Mouse (Mus musculus) neural tube, embryonic 13.5 days (tissue): Measurements from ENCODE around the gene Daam2. TPM values are rescaled to one million over a fixed set of nuclear protein-coding genes. Genes with fewer than 3 reads are reported as not detected.

Experiments used
- ATAC-seq: fragments of 200-750 bp; cut with Nextera tagmentation; 2 replicates; pipeline ENCODE4 v1.8.0; 2017; ENCODE audit warnings: low read depth, mild to moderate bottlenecking, moderate TSS enrichment, moderate library complexity
- H3K27ac ChIP-seq: fragments of 300-500 bp; sonication (generic); replicated peaks from 2 replicates; pipeline ENCODE4 v1.5.1; 2015; ENCODE audit warnings: moderate library complexity, mild to moderate bottlenecking, inconsistent platforms
- H3K27me3 ChIP-seq: fragments of 300-500 bp; sonication (generic); 2 replicates; pipeline ENCODE4 v1.6.1; 2015; ENCODE audit warnings: mild to moderate bottlenecking, inconsistent platforms
- H3K36me3 ChIP-seq: fragments of 300-500 bp; sonication (generic); 2 replicates; pipeline ENCODE4 v1.6.1; 2015; ENCODE audit warnings: mild to moderate bottlenecking, inconsistent platforms
- H3K4me1 ChIP-seq: fragments of 300-500 bp; sonication (generic); replicated peaks from 2 replicates; pipeline ENCODE4 v1.6.1; 2015; ENCODE audit warnings: inconsistent platforms
- H3K4me2 ChIP-seq: fragments of 300-500 bp; sonication (generic); 2 replicates; pipeline ENCODE4 v1.6.1; 2015; ENCODE audit warnings: inconsistent platforms, mild to moderate bottlenecking, moderate library complexity
- H3K4me3 ChIP-seq: fragments of 300-500 bp; sonication (generic); 2 replicates; pipeline ENCODE4 v1.5.1; 2015; ENCODE audit warnings: mild to moderate bottlenecking, inconsistent platforms
- H3K9ac ChIP-seq: fragments of 300-500 bp; sonication (generic); 2 replicates; pipeline ENCODE4 v1.6.1; 2015; ENCODE audit warnings: moderate library complexity, mild to moderate bottlenecking, inconsistent platforms
- H3K9me3 ChIP-seq: fragments of 300-500 bp; sonication (generic); 2 replicates; pipeline ENCODE4 v1.6.1; 2016; ENCODE audit warnings: inconsistent platforms
- WGBS: fragments of 180-500 bp; shearing (Covaris S2); methylation state at CpG from one replicate; pipeline ENCODE4 v1.1.7; 2015; 5-methylcytosine and 5-hydroxymethylcytosine counted together
- polyA plus RNA-seq: library from polyadenylated mRNA; unstranded; fragments of >200 nt; fragmentation: Nextera tagmentation; extraction: Ambion mirVana; gene quantifications from 2 replicates; pipeline ENCODE4 v1.2.1, GENCODE M21; 2015

Daam2 gene
- polyA plus RNA-seq, 1 experiment from 2014 or later = 6.8 TPM

DNA sequence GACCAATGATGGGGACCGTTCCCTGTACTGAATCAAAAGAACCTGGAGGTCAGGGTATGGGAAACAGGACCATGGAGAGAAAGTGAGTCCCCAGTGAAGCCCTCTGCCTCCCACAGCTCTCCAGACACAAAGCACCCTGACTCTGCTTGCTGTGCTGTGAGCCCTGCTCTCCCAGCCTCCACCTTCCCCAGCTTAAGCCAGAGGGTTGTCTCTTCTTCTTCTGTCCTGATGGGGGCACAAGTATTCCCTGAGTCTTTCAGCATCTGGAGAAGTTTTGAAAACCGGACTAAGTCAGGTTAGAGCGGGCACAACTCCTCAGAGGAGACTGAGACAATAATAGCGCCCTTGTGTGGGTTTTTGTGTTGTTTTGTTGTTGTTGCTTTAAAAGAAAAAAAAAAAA is 2.2 kb downstream of the Daam2 start:
- peak overlapping the region; percentile 46 for H3K4me3 ChIP-seq
- WGBS = 51% methylated on average over 4 of the region's 4 CpGs

DNA sequence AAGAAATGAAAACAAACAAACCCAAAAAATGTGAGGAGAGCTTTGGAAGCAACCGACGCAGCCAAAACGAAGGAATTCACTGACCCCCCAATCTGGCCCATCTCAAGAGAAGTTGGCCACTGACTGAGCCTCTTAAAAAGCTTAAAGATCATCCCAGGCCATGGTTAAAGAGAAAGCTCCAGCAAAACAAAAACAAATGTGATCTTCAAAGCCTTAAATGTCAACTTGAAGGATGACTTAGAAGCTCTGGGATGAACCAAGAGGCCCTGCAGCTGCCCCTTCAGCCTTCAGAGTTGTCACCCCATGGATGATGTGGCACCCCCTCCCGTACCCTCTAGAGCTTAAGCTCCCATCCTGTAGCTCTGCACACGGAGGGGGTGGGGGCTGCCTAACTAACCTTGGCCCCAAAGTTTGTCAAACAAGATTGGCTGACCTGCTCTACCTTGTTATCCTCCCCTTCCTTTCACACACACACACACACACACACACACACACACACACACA is 4.3 kb downstream of the Daam2 start:
- WGBS = 36% methylated on average over 5 of the region's 5 CpGs
- H3K4me2 ChIP-seq = peak overlapping the region; percentile 69; the same call in 1 of the 2 replicates
- peaks cover 41% of the 10 kb centered on the region for H3K4me1 ChIP-seq
- ATAC-seq = no peak
- H3K36me3 ChIP-seq = no peaks in the 10 kb centered on the region
- no peaks in the 10 kb centered on the region for H3K9me3 ChIP-seq
- no peak overlapping the region for H3K9ac ChIP-seq
- H3K4me3 ChIP-seq = no peak overlapping the region
- peaks cover 9% of the 10 kb centered on the region for H3K27me3 ChIP-seq
- no peak overlapping the region for H3K27ac ChIP-seq

More for the DNA sequence above, 2.2 kb downstream of the Daam2 start:
- H3K36me3 ChIP-seq = no peaks in the 10 kb centered on the region
- H3K27me3 ChIP-seq = peaks cover 9% of the 10 kb centered on the region
- H3K4me1 ChIP-seq = peaks cover 42% of the 10 kb centered on the region
- no peak for ATAC-seq
- H3K27ac ChIP-seq = no peak overlapping the region
- H3K9me3 ChIP-seq = no peaks in the 10 kb centered on the region
- H3K9ac ChIP-seq = peak overlapping the region; percentile 71; the same call in 1 of the 2 replicates
- H3K4me2 ChIP-seq = peak overlapping the region; percentile 69

DNA sequence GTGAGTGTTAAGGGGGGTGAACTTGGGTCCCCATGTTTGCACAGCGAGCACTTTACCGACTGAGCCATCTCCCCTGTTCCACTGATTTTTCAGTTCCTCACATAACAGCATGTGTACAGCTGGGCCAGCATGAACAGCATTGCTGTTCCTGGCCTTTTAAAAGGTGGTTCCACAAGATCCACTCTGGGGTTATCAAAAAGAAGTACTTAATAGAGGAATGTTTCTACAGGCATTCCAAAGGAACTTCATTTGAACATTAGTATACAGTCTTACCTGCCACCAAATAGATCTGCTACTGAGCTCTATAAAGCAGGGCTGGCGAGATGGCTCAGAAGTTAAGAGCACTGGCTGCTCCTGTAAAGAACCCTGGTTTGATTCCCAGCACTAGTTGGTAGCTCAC is 8.0 kb downstream of the Daam2 start:
- no peak for ATAC-seq
- H3K27ac ChIP-seq = no peak overlapping the region
- H3K4me2 ChIP-seq = no peak overlapping the region
- WGBS = 87% methylated on average over 3 of the region's 3 CpGs
- H3K9me3 ChIP-seq = no peaks in the 10 kb centered on the region
- H3K4me3 ChIP-seq = no peak overlapping the region
- peaks cover 13% of the 10 kb centered on the region for H3K4me1 ChIP-seq
- no peaks in the 10 kb centered on the region for H3K27me3 ChIP-seq
- H3K9ac ChIP-seq = no peak overlapping the region
- no peaks in the 10 kb centered on the region for H3K36me3 ChIP-seq

DNA sequence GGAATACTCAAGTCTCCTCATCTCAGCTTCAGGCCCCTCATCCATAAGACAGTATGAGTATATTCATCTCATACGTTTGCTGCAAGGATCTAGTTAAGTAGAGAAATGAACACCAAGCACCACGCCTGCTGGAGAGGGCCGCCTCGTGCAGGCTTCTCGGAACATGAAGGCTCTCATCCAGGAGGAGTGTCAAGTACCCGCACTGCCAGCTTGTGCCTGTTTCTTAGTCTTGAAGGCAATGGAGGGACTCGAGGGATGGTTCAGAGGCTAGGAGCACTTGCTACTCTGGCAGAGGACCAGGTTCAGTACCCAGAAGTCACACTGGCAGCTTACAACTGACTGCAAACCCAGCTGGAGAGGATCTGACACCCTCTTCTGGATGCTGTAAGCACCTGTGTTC is 12.2 kb downstream of the Daam2 start:
- no peak overlapping the region for H3K27ac ChIP-seq
- no peak overlapping the region for H3K4me2 ChIP-seq
- H3K9me3 ChIP-seq = no peaks in the 10 kb centered on the region
- 90% methylated on average over 7 of the region's 7 CpGs for WGBS
- no peaks in the 10 kb centered on the region for H3K4me1 ChIP-seq
- H3K27me3 ChIP-seq = no peaks in the 10 kb centered on the region
- no peak overlapping the region for H3K9ac ChIP-seq
- no peaks in the 10 kb centered on the region for H3K36me3 ChIP-seq
- H3K4me3 ChIP-seq = no peak overlapping the region
- no peak for ATAC-seq

DNA sequence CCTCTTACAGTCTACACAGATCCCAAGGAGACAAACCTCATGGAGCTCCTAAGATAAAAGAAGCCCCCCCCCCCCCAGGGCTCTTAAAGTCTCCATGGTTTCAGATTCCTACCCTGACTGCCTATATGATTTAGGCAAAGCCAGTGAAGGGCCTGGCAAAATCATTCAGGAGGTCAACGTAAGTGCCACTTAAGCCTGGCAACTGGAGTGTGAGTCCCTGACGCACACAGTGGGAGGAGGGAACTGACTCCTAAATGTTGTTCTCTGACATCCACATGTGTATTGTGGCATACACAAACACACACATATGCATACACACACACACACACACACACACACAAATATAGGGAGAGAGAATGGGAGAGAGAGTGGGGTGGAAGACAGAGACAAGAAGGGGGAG is 12.7 kb downstream of the Daam2 start:
- Histone ChIP-seq H3K4me3 (no peak overlapping the region), H3K4me2 (no peak overlapping the region), H3K9ac (no peak overlapping the region), H3K9me3 (no peaks in the 10 kb centered on the region), H3K36me3 (no peaks in the 10 kb centered on the region), H3K27me3 (no peaks in the 10 kb centered on the region), H3K27ac (no peak overlapping the region), H3K4me1 (no peaks in the 10 kb centered on the region)
- WGBS = 83% methylated on average over 2 of the region's 2 CpGs
- no peak for ATAC-seq

DNA sequence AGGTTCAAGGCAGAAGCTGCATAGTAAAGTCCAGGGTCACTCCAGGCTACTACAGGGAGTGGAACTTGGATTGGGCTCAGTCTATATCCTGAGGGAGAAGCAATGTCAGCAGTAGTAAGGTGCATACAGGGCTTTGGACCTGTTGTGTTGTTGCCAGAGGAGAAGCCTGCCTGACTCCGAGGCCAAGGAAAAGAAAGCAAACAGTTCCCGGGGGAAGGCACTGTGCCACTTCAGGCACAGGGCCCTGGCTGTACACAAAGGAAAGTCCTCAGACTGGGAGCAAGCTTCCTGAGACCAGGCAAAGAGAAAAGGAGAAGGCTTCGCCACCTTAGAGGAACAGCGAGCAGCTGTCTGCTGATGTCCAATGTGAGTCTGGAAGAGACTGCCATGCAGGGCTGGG is 18.1 kb downstream of the Daam2 start:
- 79% methylated on average over 4 of the region's 4 CpGs for WGBS

DNA sequence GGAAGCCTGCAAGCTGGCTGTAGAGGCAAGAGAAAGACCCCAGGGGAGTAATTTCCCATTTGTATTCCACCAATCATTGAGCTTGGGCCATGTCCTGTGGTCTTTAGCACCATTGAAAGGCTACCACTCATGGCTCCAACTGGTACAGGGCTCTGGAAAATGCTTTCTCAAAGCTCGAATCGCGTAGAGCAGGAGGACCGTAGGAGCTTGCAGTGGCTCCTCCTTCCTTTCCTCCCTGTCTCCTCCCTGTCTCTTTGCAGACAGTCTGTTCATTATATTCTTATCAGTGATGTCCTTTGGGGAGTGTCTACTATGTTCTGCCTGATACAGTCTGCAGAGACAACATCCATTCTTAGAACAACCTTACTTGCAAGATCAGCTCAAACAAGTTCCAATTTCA is 18.7 kb downstream of the Daam2 start:
- no peaks in the 10 kb centered on the region for H3K9me3 ChIP-seq
- H3K4me2 ChIP-seq = no peak overlapping the region
- no peak overlapping the region for H3K4me3 ChIP-seq
- peaks cover 14% of the 10 kb centered on the region for H3K4me1 ChIP-seq
- ATAC-seq = no peak
- H3K9ac ChIP-seq = no peak overlapping the region
- H3K36me3 ChIP-seq = no peaks in the 10 kb centered on the region
- H3K27me3 ChIP-seq = no peaks in the 10 kb centered on the region
- 80% methylated on average over 4 of the region's 4 CpGs for WGBS
- H3K27ac ChIP-seq = no peak overlapping the region

More for the DNA sequence above, 18.1 kb downstream of the Daam2 start:
- Histone ChIP-seq H3K4me1 (peaks cover 8% of the 10 kb centered on the region), H3K9me3 (no peaks in the 10 kb centered on the region), H3K27ac (no peak overlapping the region), H3K36me3 (no peaks in the 10 kb centered on the region), H3K4me2 (no peak overlapping the region), H3K9ac (no peak overlapping the region), H3K4me3 (no peak overlapping the region), H3K27me3 (no peaks in the 10 kb centered on the region)
- ATAC-seq = no peak

DNA sequence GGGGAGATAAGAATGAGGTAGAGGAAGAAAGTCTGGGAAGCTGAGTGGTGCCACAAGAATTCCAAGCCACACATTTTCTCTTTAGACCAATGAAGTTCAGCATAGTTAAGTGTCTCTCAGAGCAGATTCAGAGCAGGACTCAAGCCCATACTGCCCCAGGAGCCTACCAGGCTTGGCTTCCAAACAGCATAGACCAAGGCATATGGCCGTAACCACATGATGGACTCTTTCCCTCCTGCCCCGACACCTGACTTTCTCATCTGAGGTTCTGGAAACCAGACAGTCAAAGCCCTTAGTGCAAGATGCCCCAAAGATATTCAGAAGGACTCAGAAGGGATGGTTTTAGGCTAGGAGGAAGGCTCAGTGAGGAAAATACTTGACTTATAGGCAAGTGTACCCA is 19.6 kb downstream of the Daam2 start:
- ATAC-seq = no peak

DNA sequence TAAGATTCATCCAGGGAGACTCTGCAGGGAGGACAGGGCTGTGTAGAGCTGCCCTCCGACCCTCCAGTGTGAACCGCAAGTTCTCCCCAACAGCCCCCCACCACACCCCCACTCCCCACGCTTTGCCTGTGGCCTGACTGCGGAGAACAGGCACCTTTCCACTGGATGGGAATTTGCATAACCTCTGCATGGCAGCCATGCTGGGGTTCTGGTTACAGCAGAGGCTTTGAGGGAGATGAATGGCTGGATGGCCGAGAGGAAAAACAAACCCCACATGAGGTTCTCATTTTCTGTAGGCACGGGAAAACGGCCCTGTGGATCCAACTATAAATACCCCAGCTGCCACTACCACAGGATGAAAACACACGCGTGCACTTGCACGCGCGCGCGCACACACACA is 23.4 kb downstream of the Daam2 start:
- Histone ChIP-seq H3K36me3 (no peaks in the 10 kb centered on the region), H3K4me2 (no peak overlapping the region), H3K9ac (no peak overlapping the region), H3K27me3 (no peaks in the 10 kb centered on the region), H3K9me3 (no peaks in the 10 kb centered on the region), H3K27ac (no peak overlapping the region), H3K4me1 (peaks cover 51% of the 10 kb centered on the region), H3K4me3 (no peak overlapping the region)
- no peak for ATAC-seq
- 63% methylated on average over 14 of the region's 14 CpGs for WGBS

More for the DNA sequence above, 19.6 kb downstream of the Daam2 start:
- Histone ChIP-seq H3K9me3 (no peaks in the 10 kb centered on the region), H3K9ac (no peak overlapping the region), H3K4me1 (peaks cover 22% of the 10 kb centered on the region), H3K27ac (no peak overlapping the region), H3K27me3 (no peaks in the 10 kb centered on the region), H3K4me3 (no peak overlapping the region), H3K36me3 (no peaks in the 10 kb centered on the region), H3K4me2 (no peak overlapping the region)
- WGBS = 98% methylated on average over 2 of the region's 2 CpGs

DNA sequence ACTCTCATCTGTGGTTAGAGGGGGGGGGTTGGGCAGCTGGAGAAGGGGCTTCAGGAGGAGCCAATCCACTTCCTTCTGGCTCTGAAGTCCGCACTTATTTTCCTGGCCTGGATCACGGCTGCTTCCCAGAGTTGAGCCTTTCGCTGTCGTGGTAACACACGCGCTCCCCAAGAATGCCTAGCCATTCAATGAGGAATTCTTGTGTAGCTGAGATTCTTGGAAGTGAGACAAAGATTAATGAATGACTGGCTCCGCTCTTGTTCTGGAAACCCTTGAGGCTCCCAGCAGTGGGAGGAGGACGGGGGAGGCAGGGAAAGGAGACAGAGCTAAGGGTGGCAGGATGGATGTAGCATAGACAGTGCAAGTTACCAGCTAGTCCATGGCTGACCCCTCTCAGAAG is 24.9 kb downstream of the Daam2 start:
- ATAC-seq = peak; percentile 89
- Histone ChIP-seq H3K9ac (no peak overlapping the region), H3K27me3 (no peaks in the 10 kb centered on the region), H3K9me3 (no peaks in the 10 kb centered on the region), H3K4me1 (peaks cover 64% of the 10 kb centered on the region), H3K36me3 (no peaks in the 10 kb centered on the region), H3K27ac (peak overlapping the region; percentile 54), H3K4me3 (no peak overlapping the region), H3K4me2 (no peak overlapping the region)
- WGBS = 6% methylated on average over 8 of the region's 8 CpGs

DNA sequence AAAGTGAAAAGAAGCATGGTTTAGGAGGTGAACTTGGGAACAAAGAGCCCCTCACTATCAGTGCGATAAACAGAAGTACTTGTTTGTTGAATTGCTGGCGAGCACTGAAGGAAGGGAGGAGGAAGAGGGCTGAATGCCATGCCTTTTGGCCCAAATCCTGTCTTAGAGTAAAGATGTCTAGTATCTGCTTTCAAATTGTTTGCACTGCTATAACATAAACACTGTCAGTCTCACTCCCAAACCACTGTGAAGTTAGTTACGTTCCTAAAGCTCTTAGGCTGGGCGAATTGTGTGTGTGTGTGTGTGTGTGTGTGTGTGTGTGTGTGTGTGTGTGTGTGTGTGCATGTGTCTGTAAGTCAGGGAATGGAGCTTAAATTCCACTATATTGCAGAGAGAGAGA is 28.6 kb downstream of the Daam2 start:
- Histone ChIP-seq H3K4me3 (no peak overlapping the region), H3K27me3 (no peaks in the 10 kb centered on the region), H3K4me2 (no peak overlapping the region), H3K27ac (peak overlapping the region; percentile 33; the same call in 1 of the 2 replicates), H3K9me3 (no peaks in the 10 kb centered on the region), H3K9ac (no peak overlapping the region), H3K36me3 (no peaks in the 10 kb centered on the region), H3K4me1 (peaks cover 52% of the 10 kb centered on the region)
- no peak for ATAC-seq
- 54% methylated on average over 4 of the region's 4 CpGs for WGBS

DNA sequence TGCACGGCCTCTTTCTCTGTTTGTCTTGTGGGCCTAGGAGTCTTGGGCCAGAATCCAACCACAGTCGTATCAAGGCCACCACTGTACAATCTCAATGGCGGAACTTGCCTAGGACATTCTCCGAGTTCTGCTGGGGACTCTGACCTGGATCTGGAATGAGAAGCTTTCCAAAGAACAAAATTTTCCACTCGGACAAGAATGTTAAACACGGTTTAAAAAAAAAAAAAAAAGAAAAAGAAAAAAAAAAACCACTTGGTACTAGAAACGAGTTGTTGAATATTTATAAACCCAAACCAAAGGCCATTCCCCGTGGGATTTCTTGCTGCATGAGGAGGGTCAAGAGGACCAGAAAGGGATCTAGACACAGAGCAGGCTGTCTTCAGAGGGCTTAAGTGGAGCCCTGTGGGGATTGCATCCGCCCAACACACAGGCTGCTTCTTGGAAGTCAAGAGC is 29.9 kb downstream of the Daam2 start:
- Histone ChIP-seq H3K9me3 (no peaks in the 10 kb centered on the region), H3K9ac (no peak overlapping the region), H3K27ac (no peak overlapping the region), H3K4me2 (no peak overlapping the region), H3K4me1 (peaks cover 39% of the 10 kb centered on the region), H3K36me3 (no peaks in the 10 kb centered on the region), H3K4me3 (no peak overlapping the region), H3K27me3 (no peaks in the 10 kb centered on the region)
- no peak for ATAC-seq
- 73% methylated on average over 9 of the region's 9 CpGs for WGBS

DNA sequence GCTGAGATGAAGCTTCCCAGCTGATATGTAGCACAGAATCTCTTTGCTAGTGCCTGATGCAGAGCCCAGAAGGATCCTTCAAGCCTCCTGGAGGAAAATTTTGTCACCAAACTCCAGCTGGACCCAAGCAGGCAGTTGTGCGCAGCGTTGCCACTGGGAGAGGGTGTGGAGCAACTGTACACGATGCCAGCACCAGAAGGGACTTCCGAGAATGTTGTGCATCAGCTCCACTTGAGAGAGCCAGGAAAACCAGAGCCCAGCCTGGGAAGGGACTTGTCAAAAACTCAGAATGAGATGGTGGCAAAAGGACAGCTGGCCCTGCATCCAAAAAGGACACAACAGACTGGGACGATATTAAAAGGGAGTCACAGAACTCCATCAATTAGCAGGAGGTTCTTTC is 32.5 kb downstream of the Daam2 start:
- 93% methylated on average over 5 of the region's 5 CpGs for WGBS
- Histone ChIP-seq H3K9ac (no peak overlapping the region), H3K4me2 (no peak overlapping the region), H3K27me3 (no peaks in the 10 kb centered on the region), H3K36me3 (no peaks in the 10 kb centered on the region), H3K4me1 (peaks cover 33% of the 10 kb centered on the region), H3K9me3 (no peaks in the 10 kb centered on the region), H3K4me3 (no peak overlapping the region), H3K27ac (no peak overlapping the region)
- no peak for ATAC-seq
